Mouse (Mus musculus) limb, embryonic 15.5 days (tissue): ENCODE data around the gene Lrmda. TPM values are rescaled to one million over a fixed set of nuclear protein-coding genes. Genes with fewer than 3 reads are reported as not detected.

Experiments
- ATAC-seq: fragments of 200-750 bp; cut with Nextera tagmentation; 2 replicates; pipeline ENCODE4 v1.8.0; 2017; ENCODE audit warnings: low read depth, moderate TSS enrichment; ENCODE audit not compliant: insufficient number of reproducible peaks, low FRiP score, low TSS enrichment
- H3K27ac ChIP-seq: fragments of 300-500 bp; sonication (generic); 2 replicates; pipeline ENCODE4 v1.5.1; 2015; ENCODE audit warnings: moderate library complexity, mild to moderate bottlenecking, inconsistent platforms
- H3K27me3 ChIP-seq: fragments of 300-500 bp; sonication (generic); 2 replicates; pipeline ENCODE4 v1.6.1; 2015; ENCODE audit warnings: inconsistent platforms
- H3K36me3 ChIP-seq: fragments of 300-500 bp; sonication (generic); 2 replicates; pipeline ENCODE4 v1.6.1; 2015; ENCODE audit warnings: inconsistent platforms
- H3K4me1 ChIP-seq: fragments of 300-500 bp; sonication (generic); 2 replicates; pipeline ENCODE4 v1.6.1; 2015; ENCODE audit warnings: inconsistent platforms
- H3K4me2 ChIP-seq: fragments of 300-500 bp; sonication (generic); 2 replicates; pipeline ENCODE4 v1.6.1; 2015; ENCODE audit warnings: mild to moderate bottlenecking, inconsistent platforms
- H3K4me3 ChIP-seq: fragments of 300-500 bp; sonication (generic); 2 replicates; pipeline ENCODE4 v1.5.1; 2015; ENCODE audit warnings: mild to moderate bottlenecking, inconsistent platforms
- H3K9ac ChIP-seq: fragments of 300-500 bp; sonication (generic); 2 replicates; pipeline ENCODE4 v1.6.1; 2015; ENCODE audit warnings: inconsistent platforms
- H3K9me3 ChIP-seq: fragments of 300-500 bp; sonication (generic); 2 replicates; pipeline ENCODE4 v1.6.1; 2016; ENCODE audit warnings: inconsistent platforms
- WGBS: fragments of 180-500 bp; shearing (Covaris S2); methylation state at CpG from one replicate; pipeline ENCODE4 v1.1.7; 2015; 5-methylcytosine and 5-hydroxymethylcytosine counted together
- polyA plus RNA-seq: library from polyadenylated mRNA; unstranded; fragments of >200 nt; fragmentation: Nextera tagmentation; extraction: Ambion mirVana; gene quantifications from 2 replicates; pipeline ENCODE4 v1.2.1, GENCODE M21; 2015

Lrmda gene
- polyA plus RNA-seq, 1 experiment from 2014 or later: 0.17 TPM

DNA sequence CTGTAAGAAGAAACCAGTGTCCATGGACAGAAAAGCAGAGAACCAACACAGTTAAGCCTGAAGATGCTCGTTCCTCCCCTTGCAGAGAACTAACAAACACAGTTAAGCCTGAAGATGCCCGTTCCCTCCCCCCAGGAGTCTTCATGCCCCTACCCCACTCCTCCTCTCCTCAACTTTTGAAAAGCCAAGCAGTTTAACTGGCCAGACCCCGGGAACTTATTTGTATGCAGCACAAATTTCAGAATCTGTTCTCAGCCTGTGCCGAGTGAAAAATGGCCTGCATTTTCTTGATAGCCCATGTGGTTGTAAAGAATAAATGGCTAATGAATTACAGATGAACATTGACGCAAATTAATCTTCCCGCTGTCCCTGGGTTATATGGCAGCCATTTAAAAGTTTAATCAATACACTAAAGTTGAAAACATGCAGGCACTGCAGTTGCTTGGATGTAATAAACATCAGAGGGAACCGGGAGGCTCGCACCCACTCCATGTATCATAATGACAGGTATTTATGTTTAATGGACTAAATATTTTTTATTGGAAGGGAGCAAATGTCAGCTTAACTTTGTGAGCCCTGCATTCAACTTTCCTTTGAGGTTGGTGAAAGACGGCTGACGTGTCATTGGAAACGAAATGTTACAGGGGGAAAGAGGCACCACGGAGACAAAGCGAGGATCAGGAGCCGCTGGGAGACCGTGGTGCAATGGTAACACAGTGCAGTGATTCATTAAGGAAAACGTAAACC lies 996.0 kb downstream of the Lrmda start:
- peak overlapping the region; percentile 19; the same call in 1 of the 2 replicates for H3K4me2 ChIP-seq
- 18% methylated on average over 16 of the region's 16 CpGs for WGBS
- H3K4me3 ChIP-seq: no peak overlapping the region
- H3K27me3 ChIP-seq: no peaks in the 10 kb centered on the region
- H3K9ac ChIP-seq: no peak overlapping the region
- no peaks in the 10 kb centered on the region for H3K9me3 ChIP-seq
- peaks cover 19% of the 10 kb centered on the region for H3K4me1 ChIP-seq
- H3K36me3 ChIP-seq: no peaks in the 10 kb centered on the region
- ATAC-seq: no peak
- peak overlapping the region; percentile 80 for H3K27ac ChIP-seq

- no peak overlapping the region for H3K9ac ChIP-seq
- peak overlapping the region; percentile 80 for H3K27ac ChIP-seq
- no peak overlapping the region for H3K4me3 ChIP-seq
- 33% methylated on average over 1 of the region's 1 CpGs for WGBS
- ATAC-seq: no peak
- no peaks in the 10 kb centered on the region for H3K27me3 ChIP-seq
- no peaks in the 10 kb centered on the region for H3K36me3 ChIP-seq
- peaks cover 19% of the 10 kb centered on the region for H3K4me1 ChIP-seq
- peak overlapping the region; percentile 19; the same call in 1 of the 2 replicates for H3K4me2 ChIP-seq
- H3K9me3 ChIP-seq: no peaks in the 10 kb centered on the region
Measured at GRCm38 (mm10) chr14:23016068-23016611, 996.6 kb downstream of the Lrmda start.

- H3K4me2 ChIP-seq: no peak overlapping the region
- WGBS: 81% methylated on average over 7 of the region's 7 CpGs
- no peaks in the 10 kb centered on the region for H3K27me3 ChIP-seq
- H3K36me3 ChIP-seq: no peaks in the 10 kb centered on the region
- no peak for ATAC-seq
- H3K27ac ChIP-seq: no peak overlapping the region
- no peak overlapping the region for H3K4me3 ChIP-seq
- H3K9ac ChIP-seq: no peak overlapping the region
- H3K4me1 ChIP-seq: 0 out of 2 replicates have a peak, but pooled peaks cover 8% of the 10 kb centered on the region
- H3K9me3 ChIP-seq: no peaks in the 10 kb centered on the region
Measured at GRCm38 (mm10) chr14:23041002-23041401, 1021.5 kb downstream of the Lrmda start.

DNA sequence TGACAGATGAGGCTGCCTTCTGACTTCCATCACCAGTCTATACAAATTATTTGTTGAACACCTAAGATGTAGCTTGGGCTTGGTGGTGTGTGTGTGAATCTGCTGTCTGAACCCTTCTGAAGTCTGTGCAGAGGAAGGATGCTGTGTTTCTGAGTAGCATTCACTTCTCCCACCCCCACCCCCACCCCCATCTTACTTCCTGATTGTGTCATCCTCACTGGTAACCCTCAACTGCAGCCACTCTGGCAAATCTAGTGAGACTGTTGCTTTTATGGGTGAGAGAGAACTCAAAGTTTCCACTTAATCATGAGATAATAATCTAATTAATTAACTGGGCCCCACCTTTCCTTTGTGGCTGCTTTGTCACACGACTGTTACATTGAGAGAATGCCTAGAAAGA lies 1025.8 kb downstream of the Lrmda start:
- Histone ChIP-seq H3K4me1 (0 out of 2 replicates have a peak, but pooled peaks cover 8% of the 10 kb centered on the region), H3K27ac (no peak overlapping the region), H3K4me2 (no peak overlapping the region), H3K9me3 (no peaks in the 10 kb centered on the region), H3K4me3 (no peak overlapping the region), H3K9ac (no peak overlapping the region), H3K36me3 (no peaks in the 10 kb centered on the region), H3K27me3 (no peaks in the 10 kb centered on the region)
- ATAC-seq: no peak
- 55% methylated on average over 1 of the region's 1 CpGs for WGBS

DNA sequence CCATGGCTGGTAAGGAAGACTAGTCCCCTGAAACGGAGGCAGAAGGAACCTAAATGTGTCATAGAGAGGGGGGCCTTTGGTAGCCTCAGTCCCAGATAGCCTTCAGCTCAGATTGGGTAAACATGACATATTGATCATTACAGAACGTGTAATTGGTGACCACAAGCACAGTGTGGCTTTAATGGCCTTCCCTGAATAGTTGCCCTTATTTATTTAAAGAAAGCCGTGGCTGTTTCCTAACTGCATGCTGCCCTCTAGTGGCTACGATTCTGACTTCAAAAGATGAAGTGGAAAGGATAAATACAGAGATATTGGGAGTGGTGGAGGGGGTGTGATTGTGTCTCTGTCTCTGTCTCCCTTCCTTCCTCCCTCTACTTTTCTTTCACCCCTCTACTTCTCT lies 1026.8 kb downstream of the Lrmda start:
- Histone ChIP-seq H3K27me3 (no peaks in the 10 kb centered on the region), H3K36me3 (no peaks in the 10 kb centered on the region), H3K4me3 (no peak overlapping the region), H3K4me2 (no peak overlapping the region), H3K27ac (no peak overlapping the region), H3K4me1 (0 out of 2 replicates have a peak, but pooled peaks cover 8% of the 10 kb centered on the region), H3K9ac (no peak overlapping the region), H3K9me3 (no peaks in the 10 kb centered on the region)
- WGBS: 14% methylated on average over 4 of the region's 4 CpGs
- no peak for ATAC-seq

DNA sequence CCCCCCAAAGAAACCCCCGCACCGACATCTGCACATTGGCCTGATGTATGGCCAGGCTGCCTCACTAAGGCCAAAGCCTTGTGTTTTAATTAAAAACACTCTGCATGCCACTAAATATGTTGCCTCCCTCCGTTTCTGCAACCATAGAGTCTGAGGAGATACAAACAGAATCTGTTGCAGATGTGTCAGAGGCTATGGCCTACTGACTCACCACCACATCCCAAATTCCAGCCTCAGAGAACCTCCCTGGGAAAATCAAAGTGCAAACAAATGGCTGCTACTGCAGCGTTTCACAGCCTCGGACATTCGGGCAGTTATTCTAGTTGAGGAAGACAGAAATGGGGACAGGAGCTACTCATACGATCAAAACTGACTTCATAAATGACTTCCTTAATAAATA lies 1031.9 kb downstream of the Lrmda start:
- 45% methylated on average over 7 of the region's 7 CpGs for WGBS
- ATAC-seq: no peak
- H3K4me1 ChIP-seq: 0 out of 2 replicates have a peak, but pooled peaks cover 4% of the 10 kb centered on the region
- no peak overlapping the region for H3K27ac ChIP-seq
- H3K4me2 ChIP-seq: no peak overlapping the region
- no peak overlapping the region for H3K4me3 ChIP-seq
- no peaks in the 10 kb centered on the region for H3K27me3 ChIP-seq
- H3K36me3 ChIP-seq: no peaks in the 10 kb centered on the region
- no peaks in the 10 kb centered on the region for H3K9me3 ChIP-seq
- no peak overlapping the region for H3K9ac ChIP-seq

GRCm38 (mm10) chr14:23052833-23053592 lies 1033.5 kb downstream of the Lrmda start:
- ATAC-seq: no peak
- H3K27me3 ChIP-seq: no peaks in the 10 kb centered on the region
- 59% methylated on average over 11 of the region's 11 CpGs for WGBS
- no peaks in the 10 kb centered on the region for H3K36me3 ChIP-seq
- H3K27ac ChIP-seq: 0 out of 2 replicates have a peak overlapping the region, but pooled peaks have one; percentile 27
- H3K9me3 ChIP-seq: no peaks in the 10 kb centered on the region
- no peak overlapping the region for H3K4me2 ChIP-seq
- no peak overlapping the region for H3K4me3 ChIP-seq
- no peak overlapping the region for H3K9ac ChIP-seq
- 0 out of 2 replicates have a peak, but pooled peaks cover 4% of the 10 kb centered on the region for H3K4me1 ChIP-seq

- H3K9me3 ChIP-seq: no peaks in the 10 kb centered on the region
- no peak overlapping the region for H3K27ac ChIP-seq
- H3K36me3 ChIP-seq: no peaks in the 10 kb centered on the region
- 0 out of 2 replicates have a peak, but pooled peaks cover 4% of the 10 kb centered on the region for H3K4me1 ChIP-seq
- no peak overlapping the region for H3K9ac ChIP-seq
- H3K27me3 ChIP-seq: no peaks in the 10 kb centered on the region
- 71% methylated on average over 6 of the region's 6 CpGs for WGBS
- H3K4me3 ChIP-seq: no peak overlapping the region
- ATAC-seq: no peak
- no peak overlapping the region for H3K4me2 ChIP-seq
Measured at GRCm38 (mm10) chr14:23057228-23057976, 1037.9 kb downstream of the Lrmda start.

GRCm38 (mm10) chr14:23057987-23058386 lies 1038.5 kb downstream of the Lrmda start:
- H3K27me3 ChIP-seq: no peaks in the 10 kb centered on the region
- WGBS: 83% methylated on average over 2 of the region's 2 CpGs
- H3K9ac ChIP-seq: no peak overlapping the region
- no peaks in the 10 kb centered on the region for H3K36me3 ChIP-seq
- no peaks in the 10 kb centered on the region for H3K9me3 ChIP-seq
- H3K4me2 ChIP-seq: no peak overlapping the region
- H3K27ac ChIP-seq: no peak overlapping the region
- 0 out of 2 replicates have a peak, but pooled peaks cover 4% of the 10 kb centered on the region for H3K4me1 ChIP-seq
- no peak for ATAC-seq
- H3K4me3 ChIP-seq: no peak overlapping the region

- H3K27me3 ChIP-seq: no peaks in the 10 kb centered on the region
- H3K4me1 ChIP-seq: no peaks in the 10 kb centered on the region
- H3K4me3 ChIP-seq: no peak overlapping the region
- 52% methylated on average over 1 of the region's 1 CpGs for WGBS
- no peak for ATAC-seq
- H3K9ac ChIP-seq: no peak overlapping the region
- no peak overlapping the region for H3K27ac ChIP-seq
- no peaks in the 10 kb centered on the region for H3K36me3 ChIP-seq
- no peaks in the 10 kb centered on the region for H3K9me3 ChIP-seq
- no peak overlapping the region for H3K4me2 ChIP-seq
Measured at GRCm38 (mm10) chr14:23078719-23079118, 1059.2 kb downstream of the Lrmda start.

- H3K27me3 ChIP-seq: no peaks in the 10 kb centered on the region
- H3K4me2 ChIP-seq: no peak overlapping the region
- 53% methylated on average over 1 of the region's 1 CpGs for WGBS
- no peaks in the 10 kb centered on the region for H3K36me3 ChIP-seq
- ATAC-seq: no peak
- no peak overlapping the region for H3K27ac ChIP-seq
- H3K9me3 ChIP-seq: no peaks in the 10 kb centered on the region
- no peak overlapping the region for H3K9ac ChIP-seq
- H3K4me1 ChIP-seq: no peaks in the 10 kb centered on the region
- no peak overlapping the region for H3K4me3 ChIP-seq
Measured at GRCm38 (mm10) chr14:23084241-23084773, 1064.8 kb downstream of the Lrmda start.
